Mouse (Mus musculus): ENCODE measurements around the gene Gabpa.

Gene Gabpa

DNA sequence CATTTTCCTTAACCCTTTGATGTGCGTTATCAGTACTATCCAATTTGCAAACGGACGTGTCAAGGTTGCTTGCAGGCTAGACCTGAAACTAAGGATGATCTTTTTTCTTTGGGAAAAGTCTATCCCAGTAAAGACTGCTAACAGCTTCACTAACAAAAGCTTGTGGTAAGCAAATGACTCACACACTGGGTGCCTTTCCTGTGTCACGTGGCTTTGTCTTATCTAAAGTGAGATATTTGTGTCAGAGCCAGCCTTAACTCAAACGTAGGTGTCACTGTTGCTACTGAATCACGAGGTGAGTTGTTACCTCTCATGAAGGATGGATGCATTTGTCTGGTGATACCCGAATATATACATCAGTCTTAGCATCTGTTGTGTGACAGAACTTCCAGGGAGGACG, 29.9 kb downstream of the Gabpa start:
- no peak for DNase-seq (ENCODE audit: low read depth, low spot score)

DNA sequence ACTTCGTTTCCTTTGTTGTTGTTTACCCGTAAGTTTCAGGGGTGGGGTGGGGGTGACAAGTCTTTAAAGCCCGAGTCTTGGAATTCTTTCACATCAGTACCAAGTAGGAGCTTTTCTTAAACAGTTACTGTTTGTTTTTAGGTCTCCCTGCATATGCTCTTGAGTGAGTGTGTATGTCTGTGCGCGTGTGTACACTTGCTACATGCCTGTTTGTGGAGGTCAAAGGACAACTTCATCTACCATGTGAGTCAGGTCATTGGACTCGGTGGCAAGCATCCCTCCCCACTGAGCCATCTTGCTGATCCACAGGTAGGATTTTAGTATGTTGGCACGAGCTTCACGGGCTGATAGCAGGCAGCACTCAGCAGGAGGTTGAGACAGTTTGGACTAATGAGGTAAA, 39.1 kb downstream of the Gabpa start:
- no peak for DNase-seq (ENCODE audit: low read depth, low spot score)

DNA sequence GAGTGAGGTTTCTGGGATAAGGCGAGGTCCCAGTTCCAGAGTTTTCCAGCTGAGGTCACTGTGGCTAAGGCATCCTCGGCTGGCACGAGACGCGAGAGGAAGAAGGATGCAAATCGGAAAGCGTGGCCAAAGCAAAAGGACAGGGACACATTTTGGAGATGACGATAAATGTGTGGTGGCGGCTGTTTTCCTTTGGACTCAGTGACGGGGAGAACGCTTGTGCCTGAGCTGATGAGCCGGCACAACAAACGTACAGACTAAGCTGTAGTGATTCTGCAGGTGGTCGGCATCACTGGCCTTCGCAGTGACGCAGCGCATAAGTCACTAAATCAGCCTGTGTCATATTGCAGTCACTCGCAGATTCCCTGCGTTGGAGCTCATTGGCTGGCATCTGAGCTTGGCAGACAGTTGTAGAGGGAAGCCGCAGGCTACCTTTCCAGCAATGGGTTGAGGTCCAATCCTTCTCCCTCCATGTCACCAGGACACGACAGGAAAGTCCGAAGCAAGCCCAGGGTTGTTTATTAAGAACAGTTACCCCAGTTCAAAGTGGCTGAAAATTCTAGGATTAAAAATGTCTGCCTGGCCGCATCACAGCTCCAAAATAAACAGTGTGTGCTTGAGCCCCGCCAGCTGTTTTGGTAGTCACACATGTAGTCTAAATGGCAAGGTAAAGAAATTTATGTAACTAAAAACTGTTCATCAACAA, 40.4 kb downstream of the Gabpa start:
- DNase-seq (ENCODE audit: low read depth, low spot score), result no peak

GRCm38 (mm10) chr16:84875718-84876035, 41.0 kb downstream of the Gabpa start:
- no peak for DNase-seq (ENCODE audit: low read depth, low spot score)

GRCm38 (mm10) chr16:84876082-84876481, 41.4 kb downstream of the Gabpa start:
- no peak for DNase-seq (ENCODE audit: low read depth, low spot score)

- DNase-seq (ENCODE audit: low read depth, low spot score), result peak; percentile 59
Observed at GRCm38 (mm10) chr16:84879146-84879545, 44.4 kb downstream of the Gabpa start.

- DNase-seq (ENCODE audit: low read depth, low spot score), result no peak
Observed at GRCm38 (mm10) chr16:84881168-84881567, 46.4 kb downstream of the Gabpa start.

- DNase-seq (ENCODE audit: low read depth, low spot score), result no peak
Observed at GRCm38 (mm10) chr16:84881754-84882321, 47.1 kb downstream of the Gabpa start.

DNA sequence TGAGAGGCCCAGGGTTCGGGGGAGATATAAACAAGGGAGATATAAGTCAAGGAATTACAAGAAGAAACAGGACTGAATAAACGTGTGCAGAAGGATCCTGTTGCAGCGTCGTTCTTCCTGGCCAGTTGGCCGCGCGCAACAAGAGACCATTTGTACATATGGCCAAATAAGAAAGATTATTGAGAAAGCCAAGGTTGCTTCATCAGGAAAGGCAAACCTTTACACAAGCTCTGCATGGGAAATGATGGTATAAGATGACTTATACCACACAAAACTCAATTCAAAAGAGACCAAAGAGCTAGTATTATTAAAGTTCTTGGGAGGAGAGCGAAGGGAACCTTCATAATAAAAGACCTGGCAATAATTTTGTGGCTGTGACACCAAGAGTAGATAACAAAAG, 49.8 kb downstream of the Gabpa start:
- no peak for DNase-seq (ENCODE audit: low read depth, low spot score)

DNA sequence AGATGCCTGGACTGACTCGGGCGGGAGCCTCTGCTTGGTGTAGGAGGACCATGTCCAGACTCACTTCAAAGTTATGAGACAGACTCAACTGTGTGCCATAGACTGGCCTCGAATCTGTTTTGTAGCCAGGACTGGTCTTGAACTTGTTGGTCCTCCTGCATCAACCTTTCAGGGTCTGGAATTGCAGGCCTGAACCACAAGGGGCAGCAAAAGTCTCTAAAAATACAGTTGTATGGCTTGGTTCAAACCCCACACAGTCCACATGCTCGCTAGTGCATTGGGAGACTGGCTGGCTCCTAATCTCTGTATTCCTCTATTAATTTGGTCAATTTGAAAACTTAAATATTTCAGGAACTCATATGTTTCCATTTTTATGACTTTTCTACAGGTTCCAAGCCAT, 68.3 kb downstream of the Gabpa start:
- DNase-seq (ENCODE audit: low read depth, low spot score), result no peak

DNA sequence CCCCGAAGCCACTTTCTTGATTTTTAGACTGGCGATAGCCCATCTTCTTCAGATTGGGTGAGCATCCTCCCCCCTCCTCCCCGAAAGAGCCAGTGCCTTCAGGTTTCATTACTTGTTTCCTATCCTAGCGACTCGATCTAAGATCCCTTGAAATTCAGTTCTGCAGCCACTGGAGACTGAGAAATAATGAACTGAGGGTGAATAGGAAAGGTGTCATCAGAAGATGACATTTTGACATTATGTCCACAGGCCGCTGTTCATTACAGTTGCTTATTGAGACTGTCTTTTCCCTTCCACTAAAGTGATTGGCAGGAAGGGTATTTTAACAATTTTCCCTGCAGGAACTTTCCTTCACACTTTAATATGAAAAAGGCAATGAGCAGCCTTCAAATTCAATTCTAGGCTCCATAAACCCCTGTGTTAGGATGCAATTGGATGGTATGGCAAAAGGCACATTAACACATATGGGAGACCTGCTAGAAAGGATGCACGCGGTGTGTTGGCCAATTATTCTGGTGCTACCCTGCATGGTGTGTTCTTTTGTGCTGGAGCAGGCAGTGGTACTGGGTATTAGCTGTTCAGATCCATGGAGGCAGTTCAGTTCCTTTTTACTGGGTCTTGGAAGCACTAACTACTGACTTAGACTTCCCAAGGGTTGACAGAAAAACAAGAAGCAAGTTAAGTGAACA, 76.9 kb downstream of the Gabpa start:
- DNase-seq (ENCODE audit: low read depth, low spot score), result no peak

All from CD4-positive helper T cell, adult 2 months (primary cell).